Mouse (Mus musculus) embryo, embryonic 11 days (tissue): ENCODE data around the gene Speg.

Source experiments
- DNase-seq: peaks from one replicate; pipeline ENCODE4 v3.0.0-alpha.2; 2015

Gene Speg

DNA sequence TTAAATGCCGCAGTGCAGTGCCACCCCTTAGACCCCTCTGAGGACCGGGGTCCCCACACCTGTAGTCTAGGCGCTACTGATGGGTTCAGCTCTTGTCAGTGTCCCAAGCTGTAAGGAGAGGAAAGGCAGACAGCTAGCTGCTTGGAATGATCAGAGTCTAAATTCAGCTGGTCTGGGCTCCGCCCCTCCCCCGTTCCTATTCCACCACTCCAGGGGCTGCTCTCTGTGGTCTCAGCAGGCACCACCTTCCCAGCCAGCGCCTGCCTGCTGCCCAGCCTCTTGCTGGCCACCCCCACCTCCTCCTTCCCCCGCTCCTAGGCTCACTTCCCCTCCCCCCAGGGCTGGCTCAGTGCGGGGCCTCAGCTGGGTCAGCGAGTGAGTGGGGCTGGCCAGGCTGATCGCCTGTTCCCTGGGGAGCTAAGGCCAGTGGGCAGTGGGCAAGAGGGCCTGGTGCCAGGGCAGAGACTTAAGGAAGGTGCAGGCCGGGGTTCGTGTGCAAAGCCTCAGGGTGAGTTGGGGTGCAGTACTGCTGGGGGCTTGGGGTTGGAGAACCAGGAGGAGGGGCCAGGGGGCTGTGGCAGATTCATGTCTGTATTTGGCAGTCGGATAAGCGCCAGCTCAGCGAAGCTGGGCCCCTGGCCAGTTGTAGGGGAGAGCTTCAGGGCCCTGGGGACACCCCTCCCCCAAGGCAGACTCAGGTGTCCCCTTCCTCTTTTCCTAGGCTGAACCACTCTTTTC lies 24.8 kb downstream of the Speg start:
- peak; percentile 91 for DNase-seq

DNA sequence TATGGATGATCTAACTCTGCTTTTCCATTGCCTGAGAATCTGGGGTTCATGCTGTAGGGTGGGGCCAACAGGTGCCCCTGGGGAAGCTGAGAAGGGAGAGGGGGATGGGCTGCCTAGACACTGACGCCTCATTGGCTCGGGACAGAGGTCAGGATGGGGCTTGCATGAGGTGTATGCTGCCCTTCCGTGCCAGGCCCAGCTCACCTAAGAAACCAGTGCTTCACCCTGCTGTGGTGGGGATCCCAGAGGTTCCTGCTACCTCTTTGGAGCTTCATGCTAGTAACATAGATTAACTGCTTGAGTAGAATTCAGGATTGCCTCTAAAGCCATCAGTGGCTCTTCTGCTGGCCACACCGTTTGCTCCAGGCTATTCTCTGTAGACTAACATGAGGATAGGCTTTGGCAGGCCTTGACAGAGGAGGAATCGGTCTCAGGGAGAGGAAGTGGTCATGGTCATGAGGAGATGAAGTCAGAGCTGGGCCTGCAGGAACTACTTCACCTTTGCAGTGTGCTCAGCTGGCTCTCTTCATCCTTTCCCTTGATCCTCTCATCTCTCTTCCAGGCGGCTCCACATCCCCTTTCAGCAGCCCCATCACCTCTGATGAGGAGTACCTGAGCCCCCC lies 25.5 kb downstream of the Speg start:
- no peak for DNase-seq

GRCm38 (mm10) chr1:75405547-75405946 lies 30.4 kb downstream of the Speg start:
- DNase-seq = no peak

DNA sequence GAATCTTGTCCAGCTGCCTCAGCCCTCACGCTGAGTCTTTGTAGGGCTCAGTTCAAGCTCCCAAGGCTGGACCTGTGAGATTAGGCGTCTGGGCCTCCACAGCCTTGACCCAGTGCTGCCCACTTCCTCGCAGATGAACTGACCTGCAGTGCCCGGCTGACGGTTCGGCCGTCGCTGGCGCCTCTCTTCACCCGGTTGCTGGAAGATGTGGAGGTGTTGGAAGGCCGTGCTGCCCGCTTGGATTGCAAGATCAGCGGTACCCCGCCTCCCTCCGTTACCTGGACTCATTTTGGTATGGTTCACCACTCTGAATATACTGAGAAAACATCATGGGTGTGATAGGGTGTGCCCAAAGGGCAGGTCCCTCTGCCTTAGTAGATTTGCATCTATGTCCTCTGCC lies 31.1 kb downstream of the Speg start:
- no peak for DNase-seq

DNA sequence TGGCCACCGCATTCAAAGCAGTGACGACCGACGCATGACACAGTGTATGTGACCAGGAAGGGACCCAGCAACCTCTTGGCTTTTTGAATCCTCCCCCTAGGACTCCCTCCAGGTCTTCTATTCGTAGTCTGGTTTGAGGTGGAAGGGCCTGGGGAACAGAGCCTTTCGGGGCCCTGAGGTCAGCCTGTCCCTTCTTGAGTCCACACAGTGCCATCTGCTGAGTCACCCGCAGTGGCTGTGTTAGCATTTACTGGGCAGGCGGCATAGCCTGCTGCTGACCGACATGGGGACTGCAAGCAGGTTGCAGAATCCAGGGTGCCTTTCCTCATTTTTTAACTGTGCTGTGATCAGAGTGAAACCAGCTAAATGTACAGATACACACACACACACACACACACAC lies 32.0 kb downstream of the Speg start:
- no peak for DNase-seq

DNA sequence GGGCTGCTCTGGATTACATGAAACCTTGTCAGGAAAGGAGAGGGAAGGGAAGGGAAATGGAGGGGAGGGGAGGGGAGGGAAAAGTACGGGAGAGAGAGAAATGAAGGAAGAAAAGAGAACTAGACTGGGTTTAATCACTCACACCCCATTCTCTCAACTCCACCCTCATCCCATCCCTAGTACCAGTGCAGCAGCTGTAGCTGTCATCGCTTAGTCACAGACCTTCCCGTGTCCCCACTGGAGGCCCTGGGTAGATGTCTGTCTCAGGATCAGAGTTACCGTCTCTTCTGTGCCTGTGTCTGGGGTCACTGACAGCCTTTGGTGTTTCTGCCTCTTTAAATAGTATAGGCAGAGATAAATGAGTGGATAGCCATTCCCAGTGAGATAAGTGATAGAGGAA lies 33.1 kb downstream of the Speg start:
- DNase-seq = no peak

DNA sequence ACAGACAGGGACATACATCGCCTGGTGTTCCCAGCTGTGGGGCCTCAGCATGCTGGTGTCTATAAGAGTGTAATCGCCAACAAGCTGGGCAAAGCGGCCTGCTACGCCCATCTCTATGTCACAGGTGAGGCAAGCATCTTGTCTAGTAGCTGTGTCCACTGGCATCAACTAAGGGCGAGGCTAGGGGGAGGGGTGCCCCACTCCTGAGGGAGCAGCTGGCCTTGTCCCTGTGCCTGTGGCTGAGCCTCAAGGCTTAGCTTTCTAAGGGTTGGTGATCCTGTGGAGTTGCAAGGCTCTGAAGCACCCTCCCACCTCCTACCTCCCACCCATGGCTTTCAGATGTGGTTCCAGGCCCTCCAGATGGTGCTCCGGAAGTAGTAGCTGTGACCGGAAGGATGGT lies 34.9 kb downstream of the Speg start:
- DNase-seq = no peak

DNA sequence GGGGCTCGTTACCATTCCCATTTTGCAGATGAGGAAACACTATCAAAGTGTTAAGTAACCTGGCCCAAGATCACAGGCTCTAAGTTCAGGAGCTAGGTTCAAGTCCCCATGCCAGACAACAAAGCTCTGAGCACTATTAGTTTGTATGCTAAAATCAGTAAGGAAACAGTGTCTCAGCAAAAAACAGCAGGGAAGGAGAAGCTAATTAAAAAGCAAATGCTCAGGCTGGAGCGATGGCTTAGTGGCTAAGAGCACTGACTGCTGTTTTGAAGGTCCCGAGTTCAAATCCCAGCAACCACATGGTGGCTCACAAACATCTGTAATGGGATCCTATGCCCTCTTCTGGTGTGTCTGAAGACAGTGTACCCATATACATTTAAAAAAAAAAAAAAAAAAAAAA lies 37.1 kb downstream of the Speg start:
- DNase-seq = no peak

DNA sequence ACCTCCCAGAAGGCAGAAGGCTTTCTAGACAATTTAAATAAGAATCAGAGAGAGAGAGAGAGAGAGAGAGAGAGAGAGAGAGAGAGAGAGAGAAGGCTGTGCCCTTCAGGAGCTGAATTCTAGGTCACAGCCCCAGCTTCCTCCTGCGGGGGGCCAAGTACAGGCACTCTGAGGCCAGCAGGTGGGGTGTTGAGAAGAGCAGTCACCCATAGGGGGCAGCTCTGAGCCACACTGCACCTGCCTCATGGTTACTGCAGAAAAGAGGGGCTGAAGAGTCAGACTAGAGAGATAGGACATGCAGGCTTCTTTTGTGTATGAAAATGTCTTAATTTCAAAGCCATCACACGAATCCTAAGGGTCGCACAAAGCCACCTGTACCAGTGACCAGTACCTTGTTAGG lies 38.7 kb downstream of the Speg start:
- DNase-seq = peak; percentile 50

GRCm38 (mm10) chr1:75421794-75422193 lies 46.7 kb downstream of the Speg start:
- peak; percentile 25 for DNase-seq

- no peak for DNase-seq
Observed at GRCm38 (mm10) chr1:75422216-75422822, 47.2 kb downstream of the Speg start.

DNA sequence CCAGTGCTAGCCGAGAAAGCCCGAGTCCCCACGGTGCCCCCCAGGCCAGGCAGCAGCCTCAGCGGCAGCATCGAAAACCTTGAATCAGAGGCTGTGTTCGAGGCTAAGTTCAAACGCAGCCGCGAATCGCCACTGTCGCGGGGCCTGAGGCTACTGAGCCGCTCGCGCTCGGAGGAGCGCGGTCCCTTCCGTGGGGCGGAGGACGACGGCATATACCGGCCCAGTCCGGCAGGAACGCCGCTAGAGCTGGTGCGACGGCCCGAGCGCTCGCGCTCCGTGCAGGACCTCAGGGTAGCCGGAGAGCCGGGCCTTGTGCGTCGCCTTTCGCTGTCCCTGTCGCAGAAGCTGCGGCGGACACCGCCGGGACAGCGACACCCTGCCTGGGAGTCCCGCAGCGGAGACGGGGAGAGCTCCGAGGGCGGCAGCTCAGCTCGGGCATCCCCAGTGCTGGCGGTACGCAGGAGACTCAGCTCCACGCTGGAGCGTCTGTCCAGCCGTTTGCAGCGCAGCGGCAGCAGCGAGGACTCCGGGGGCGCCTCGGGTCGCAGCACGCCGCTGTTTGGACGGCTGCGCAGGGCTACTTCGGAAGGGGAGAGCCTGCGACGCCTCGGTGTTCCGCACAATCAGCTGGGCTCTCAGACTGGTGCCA lies 47.9 kb downstream of the Speg start:
- DNase-seq = peak; percentile 74

DNA sequence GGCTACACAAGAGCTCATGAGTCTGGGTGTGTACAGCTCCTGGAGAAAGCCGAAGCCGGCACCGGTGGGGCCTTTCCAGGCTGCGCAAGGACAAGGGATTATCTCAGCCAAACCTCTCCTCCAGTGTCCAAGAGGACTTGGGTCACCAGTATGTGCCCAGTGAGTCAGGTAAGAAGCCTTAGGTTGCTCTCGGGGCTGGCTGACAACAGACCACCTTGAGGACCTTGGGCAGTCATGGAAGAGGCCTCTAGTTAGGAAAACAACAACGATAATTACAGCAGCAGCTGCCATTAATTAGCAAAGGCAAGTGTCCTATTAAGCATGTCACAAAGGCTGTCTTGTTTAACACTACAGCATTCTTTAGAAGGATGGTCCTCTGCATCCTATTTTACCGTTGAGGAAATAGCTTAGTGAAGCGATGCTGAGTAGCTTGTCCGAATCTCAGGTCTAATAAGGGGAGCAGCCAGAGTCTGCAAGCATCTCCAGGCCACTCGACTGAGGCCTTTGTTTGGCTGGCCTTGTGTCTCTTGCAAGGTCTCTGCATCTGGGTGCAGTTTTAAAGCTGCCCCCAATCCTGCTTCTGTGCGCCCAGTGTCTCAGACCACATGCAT lies 48.8 kb downstream of the Speg start:
- DNase-seq = no peak

GRCm38 (mm10) chr1:75425796-75426471 lies 50.8 kb downstream of the Speg start:
- peak; percentile 77 for DNase-seq

DNA sequence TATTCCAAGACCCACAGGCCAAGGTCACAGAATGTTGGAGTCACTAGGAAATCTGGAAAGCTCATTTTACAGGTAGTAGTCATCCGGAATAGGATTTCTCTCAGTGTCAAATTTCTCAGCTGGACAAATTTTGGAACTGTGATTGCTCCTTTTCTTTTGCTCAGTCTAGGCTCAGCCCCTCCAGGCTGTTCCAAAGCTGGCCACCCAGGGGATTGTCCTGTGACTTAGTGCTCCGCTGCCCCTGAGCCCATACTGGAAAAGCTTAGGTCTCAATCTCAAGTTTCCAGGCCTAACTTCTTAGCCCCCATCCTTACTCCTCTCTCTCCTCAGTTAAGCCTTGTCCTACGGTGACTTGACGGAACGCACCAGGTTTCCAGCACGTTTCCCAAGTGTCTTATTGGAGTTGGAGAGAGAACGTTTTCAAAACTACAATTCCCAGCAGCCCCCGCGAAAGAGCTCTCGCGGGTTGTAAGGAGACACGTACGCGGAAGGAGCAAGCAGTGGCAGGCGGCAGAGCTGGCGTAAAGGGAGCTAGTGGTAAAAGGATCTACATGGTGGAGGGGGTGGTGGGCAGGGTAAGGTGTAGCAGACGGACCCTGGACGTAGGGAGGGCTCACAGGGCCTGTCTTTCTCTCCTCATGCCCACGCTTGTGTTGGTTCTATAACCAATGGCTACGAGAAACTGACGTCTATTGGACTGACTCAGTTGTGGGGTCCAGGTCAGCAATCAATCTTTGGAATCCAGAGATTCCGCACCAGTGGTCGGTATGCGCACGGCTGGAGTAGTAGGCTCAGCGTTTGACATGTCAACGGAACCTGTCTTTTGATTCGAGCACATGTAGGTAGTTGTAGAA lies 60.6 kb downstream of the Speg start, which contains the start of gene Gmppa:
Gene Gmppa, plus strand, starts transcription at position 456 of the 854 bp plus-strand sequence.
- DNase-seq = peak; percentile 92

GRCm38 (mm10) chr1:75438782-75439181 lies 63.7 kb downstream of the Speg start:
- DNase-seq = no peak

DNA sequence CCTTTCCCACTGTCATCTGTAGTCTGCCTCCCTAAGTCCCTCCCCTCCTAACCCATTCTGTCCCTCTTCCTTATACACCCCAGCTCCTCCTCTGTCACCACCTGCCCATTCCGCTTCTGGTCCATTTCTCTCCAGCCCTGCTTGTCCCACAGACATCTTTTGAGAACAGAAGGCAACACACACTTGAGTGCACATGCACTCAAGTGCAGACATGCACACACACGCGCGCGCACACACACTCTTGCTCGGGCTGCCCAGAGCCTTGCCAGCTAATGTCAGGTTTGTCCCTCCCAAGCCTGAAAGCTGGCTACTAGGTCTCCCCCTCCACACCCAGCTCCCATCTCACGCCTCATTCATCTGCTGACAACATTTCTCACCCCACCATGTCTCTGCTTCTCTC lies 65.6 kb downstream of the Speg start:
- DNase-seq = no peak

GRCm38 (mm10) chr1:75441471-75441996 lies 66.4 kb downstream of the Speg start:
- no peak for DNase-seq

GRCm38 (mm10) chr1:75442171-75442570 lies 67.1 kb downstream of the Speg start:
- DNase-seq = no peak

GRCm38 (mm10) chr1:75442811-75443210 lies 67.7 kb downstream of the Speg start:
- no peak for DNase-seq

- DNase-seq = no peak
Observed at GRCm38 (mm10) chr1:75443247-75444024, 68.3 kb downstream of the Speg start.
